Mouse (Mus musculus) monocyte, adult 2 months (primary cell): Measurements from ENCODE around the gene Rad51b.

Experiments
- DNase-seq, 2 experiments: peaks; one replicate each; pipeline ENCODE4 v3.0.0; 2022; ENCODE audit warnings: low spot score in 2 of 2, low read depth in 1 of 2

The Rad51b gene

DNA sequence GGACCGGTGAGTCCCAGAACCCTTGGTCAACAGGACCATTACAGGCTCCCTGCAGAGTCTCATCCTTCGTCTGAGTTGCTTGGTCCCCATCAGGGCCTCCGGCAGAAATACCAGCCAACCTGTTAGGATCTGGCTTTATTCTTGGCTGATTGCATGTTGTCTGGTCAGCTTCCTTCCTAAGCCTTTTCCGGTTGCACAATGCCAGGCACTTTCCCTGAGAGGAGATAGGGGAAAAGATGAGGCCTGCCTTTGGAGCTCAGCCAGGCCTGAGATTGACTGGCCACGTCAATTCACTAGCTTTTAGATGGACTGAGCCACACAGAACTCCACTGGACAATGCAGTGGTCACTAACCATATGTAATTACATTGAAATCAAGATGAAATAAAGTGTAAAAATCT, 552.9 kb downstream of the Rad51b start:
- no peak for DNase-seq

DNA sequence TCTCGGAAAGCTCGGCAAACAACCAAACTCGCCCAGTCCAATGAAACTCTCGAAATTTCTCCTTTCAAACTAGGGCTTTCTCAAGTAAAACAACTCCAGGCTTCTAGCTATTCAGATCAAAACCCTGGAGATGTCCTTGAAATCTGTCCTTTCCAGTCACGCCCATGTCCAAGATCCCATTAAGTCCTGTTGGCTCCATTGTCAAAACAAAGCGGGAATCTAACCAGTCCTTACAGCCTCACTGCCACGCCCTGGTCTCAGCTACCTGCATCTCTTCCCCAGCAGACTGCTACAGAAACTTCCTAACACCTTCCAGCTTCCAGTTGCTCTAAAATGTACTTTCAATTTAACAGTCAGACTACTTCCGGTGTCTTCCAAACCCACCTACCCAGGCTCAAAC, 554.8 kb downstream of the Rad51b start:
- no peak for DNase-seq

DNA sequence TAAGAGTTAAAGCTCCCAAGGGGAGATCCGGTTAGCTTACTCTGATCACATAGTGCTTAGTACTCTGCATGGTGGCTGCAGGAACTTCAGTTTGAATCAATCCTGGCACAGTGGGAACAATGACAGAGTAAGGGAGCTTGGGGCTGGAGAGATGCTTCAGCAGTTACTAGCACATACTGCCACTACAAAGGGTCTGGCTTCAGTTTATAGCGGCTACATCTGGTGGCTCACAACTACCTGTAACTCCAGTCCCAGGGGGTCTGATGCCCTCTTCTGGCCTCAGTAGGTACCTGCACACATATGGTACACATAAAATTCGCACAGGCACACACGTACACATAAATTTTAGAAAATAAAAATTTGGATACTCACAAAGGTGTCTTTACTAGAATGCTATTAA, 555.5 kb downstream of the Rad51b start:
- no peak for DNase-seq

DNA sequence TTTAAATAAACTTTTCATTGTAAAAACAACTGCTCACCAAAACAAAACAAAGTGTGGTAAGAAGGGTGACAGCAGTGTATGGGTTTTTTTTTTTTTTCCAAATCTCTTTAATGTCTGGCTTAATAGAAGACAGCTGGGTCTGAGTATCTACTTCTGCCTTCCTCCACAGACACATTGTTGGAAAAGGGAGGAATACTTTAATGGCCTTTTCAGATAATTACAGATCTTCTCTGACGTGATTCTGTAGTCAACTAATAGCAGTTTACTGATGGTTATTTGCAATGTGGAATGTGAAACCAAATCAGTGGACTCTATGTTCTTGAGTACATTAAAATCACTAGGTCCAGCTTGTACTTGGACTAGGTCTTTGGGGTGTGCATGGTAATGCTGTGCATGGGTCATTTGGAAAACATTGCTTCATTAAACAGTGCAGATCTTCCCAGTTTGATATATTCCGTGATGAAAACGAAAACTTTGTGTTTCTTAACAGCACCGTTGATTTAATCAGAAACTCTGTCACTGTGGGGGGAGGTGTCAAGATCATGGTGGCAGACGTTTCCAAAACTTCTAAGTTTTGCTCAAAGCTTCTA, 556.9 kb downstream of the Rad51b start:
- no peak for DNase-seq

DNA sequence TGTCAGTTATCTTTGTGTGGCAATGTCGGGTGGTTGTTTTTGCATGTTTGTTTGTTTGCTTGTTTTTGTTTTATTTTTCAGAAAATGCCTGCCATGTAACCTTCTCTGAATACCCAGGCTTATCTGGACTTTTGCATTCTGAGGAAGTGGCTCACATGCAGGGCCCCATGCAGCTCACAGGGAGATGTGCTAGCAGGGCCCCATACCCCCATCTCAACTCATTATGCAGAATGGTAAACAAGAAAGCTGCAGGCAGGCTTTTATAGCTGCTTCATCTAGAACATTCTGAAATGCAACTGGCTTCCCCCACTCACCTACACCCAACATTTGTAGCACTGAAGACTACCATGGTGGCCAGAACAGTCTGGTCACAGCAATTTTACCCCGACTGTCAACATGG, 557.4 kb downstream of the Rad51b start:
- DNase-seq: no peak

DNA sequence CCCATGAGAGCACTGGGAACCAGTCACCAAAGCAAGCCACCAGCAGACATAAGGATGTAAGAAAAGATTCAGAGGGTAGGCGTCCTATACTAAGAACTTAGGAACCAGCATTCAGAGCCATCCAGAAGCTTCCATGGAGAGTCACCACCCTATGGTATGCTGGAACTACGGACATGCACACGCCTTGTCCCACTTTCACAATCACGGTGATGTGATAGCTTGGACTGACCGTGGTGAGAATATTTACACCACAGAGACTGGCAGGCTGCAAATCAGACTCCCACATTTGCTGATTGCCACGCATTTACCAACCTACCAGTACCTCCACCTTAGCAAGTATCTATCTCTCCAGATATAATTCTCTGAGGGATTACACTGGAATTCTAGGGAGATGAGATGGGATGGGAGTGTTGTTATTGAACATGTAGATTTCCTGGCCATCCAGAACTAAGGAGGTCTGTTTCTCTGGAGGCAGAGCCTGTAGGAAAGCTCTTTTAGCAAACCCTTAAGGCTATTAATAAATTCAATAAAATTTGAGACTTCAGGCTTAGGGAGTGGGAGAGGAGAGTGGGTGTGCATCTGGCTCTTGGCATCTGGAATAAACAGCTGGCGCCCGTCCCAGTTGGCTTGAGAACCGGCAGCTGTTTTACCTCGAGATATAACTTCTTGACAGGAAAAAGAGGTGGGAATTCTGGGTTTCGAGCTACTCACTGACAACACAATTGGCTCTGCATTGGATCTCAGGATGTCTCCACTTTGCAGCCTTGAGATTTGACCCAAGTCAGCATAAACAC, 559.2 kb downstream of the Rad51b start:
- no peak for DNase-seq

DNA sequence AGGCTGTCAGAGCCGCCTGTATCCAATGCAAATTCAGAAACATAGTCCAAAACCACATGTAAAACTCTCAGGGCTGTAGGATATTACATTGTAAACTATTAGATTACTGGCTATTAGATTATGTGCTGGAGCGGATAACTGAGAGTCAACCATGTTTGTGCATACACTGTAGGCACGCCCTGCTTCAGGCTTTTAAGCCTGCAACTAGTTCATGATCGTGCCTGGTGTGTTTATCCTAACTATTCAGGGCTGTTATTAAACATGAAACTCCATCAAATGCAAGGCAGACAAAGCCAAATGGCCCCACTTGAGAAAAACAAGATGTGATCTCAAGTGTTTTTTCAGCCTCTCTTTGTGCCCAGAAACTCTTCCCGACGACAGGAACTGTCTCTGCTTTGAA, 560.6 kb downstream of the Rad51b start:
- DNase-seq: no peak

DNA sequence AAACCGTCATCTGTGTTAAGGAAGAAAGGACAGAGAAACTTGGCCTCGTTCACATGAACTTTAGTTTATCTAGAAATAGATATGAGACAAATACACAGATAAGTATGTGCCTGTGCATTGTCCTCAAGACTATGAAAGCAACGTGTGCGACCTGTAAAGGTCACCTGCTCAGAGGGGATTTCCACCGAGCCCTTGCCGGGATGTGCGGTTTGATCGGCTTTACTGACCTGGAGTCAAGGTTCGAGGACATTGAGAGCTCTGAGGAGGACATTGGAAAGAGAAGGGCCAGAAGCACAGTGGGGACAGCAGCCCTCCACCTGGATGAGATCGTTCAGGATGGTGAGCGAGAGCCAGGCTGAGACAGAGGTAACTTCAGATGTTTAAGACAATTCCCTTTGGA, 561.3 kb downstream of the Rad51b start:
- DNase-seq: no peak

DNA sequence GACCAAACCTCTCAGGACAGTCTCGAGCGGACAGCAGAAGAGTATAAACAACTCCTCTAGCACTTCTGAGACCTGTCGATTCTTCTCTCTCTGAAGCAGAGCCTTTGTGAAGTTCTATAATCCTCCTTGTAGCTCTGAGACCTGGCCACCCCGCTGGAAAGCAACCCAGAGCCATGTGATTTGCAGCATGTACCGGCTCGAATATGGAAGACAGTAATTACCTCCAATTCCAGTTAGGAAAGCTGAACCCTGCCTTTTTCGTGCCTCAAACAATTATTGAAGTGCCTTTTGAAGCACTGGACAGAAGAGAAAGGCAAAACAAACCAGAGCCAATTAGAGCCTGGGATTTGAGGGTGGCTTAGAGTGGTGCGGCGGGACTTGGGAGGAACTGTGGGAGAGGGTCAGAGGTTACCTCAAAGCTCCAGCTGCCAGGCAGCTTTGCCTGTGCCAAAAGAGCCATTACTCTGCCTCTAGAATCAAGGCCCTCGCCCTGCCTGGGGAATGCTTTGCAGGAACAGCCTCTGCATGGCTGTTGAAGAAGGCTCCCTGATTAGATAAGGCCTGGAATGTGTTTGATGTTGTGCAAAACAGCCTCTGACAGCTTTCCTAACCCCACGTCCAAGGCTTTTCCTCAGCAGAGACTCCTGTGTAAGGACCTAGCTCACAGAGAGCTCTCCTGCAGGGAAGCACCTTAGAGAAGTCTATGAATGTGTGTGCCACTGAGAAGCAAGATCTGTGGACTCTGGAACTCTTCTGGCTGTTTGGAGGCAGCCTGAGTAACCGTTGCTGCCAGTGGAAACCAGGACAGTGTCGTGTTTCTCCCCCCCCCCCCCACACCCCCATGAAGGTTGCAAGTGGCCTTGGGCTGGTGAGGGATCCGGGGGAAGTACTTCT, 562.5 kb downstream of the Rad51b start:
- DNase-seq: no peak

DNA sequence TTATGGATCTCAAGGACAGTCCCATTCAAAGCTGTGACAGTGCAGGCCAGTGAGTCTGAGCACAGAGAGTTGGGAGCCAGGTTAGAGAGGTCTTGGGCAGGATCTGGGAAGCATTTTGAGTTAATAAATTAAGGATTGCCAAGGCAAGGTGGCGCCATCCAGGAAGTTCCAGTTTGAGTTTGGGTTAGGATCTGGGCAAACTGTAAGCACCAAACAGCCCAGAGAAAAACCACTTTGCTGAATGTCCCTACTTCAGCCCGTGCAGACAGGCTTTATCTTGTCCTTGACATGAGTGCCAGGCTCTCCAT, 563.1 kb downstream of the Rad51b start:
- DNase-seq: no peak
